Mouse (Mus musculus) embryo, embryonic 11.5 days (tissue): Measurements from ENCODE around the gene Olfr463.

Experiments used
- DNase-seq: peaks from one replicate; pipeline ENCODE4 v3.0.0-alpha.2; 2012; ENCODE audit warnings: low read depth, low spot score

Olfr463 gene

DNA sequence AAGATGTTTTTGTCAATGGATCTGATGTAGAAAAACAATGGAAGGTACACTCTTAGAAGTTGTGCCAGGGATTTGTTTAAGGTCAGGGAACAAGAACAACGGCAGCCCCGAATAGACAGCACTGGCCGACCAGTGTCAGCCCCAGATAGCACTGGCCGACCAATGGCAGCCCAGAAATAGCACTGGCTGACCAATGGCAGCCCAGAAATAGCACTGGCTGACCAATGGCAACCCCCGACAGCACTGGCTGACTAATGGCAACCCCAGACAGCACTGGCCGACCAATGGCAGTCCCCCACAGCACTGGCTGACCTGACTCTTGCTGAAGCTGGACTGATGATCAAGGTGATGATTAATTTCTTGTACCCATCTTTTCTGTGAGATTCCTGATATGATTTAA lies 49.3 kb downstream of the Olfr463 start:
- no peak for DNase-seq

DNA sequence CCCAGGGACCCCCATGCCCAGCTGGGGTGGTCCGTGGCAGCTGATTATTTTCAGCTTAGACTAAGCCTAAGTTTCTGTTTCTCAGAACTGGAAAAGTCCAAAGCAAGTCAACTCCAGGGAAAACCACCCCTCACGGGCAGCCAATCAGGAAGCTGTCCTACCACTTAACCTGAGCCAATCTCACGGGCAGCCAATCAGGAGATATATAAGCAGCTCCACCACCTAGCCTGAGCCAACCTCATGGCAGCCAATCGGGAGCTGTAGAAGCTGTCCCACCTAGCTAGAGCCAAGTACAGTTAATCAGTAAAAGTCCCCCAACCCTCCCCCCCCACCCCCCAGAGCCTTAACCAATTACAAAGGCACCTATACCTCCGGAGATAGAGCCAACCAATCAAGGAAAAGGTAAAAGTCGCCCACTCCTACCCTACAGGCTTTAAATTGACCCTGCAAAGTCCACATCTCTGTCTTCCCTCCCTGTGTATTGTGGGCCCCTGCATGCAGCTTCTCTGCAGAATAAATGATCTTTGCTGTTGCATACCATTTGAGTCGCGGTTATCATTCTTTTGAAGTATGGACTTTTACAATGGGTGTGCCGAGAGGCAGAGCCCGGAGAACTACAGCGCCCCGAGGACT lies 50.1 kb downstream of the Olfr463 start:
- DNase-seq, result no peak
